Mouse (Mus musculus) brain, adult 10 weeks (tissue): ENCODE results near the gene Elovl2. TPM values are rescaled to one million over a fixed set of nuclear protein-coding genes. Genes with fewer than 3 reads are reported as not detected.

Experiments used
- polyA plus RNA-seq: library from polyadenylated mRNA; stranded (reverse); fragments of 350-450 nt; fragmentation: Illumina TruSeq; extraction: RNeasy Lipid Tissue Mini Kit (QIAGEN cat#74804); gene quantifications from one replicate; pipeline ENCODE4 v1.2.3, GENCODE M21; 2015; ENCODE audit warnings: low read depth, low replicate concordance

Gene Elovl2
- polyA plus RNA-seq, result 11.2 TPM

GRCm38 (mm10) chr13:41220304-41220834 is at the start of gene Elovl2:
Gene Elovl2, minus strand, starts transcription at chr13:41220405.

GRCm38 (mm10) chr13:41249538-41250317 is 29.5 kb upstream of the Elovl2 start, which contains the start of gene Smim13:
Gene Smim13, plus strand, starts transcription at chr13:41249844.

Other genes with a start within 250 kb of the Elovl2 start
- gene Pak1ip1, start 219.4 kb downstream of the Elovl2 start, polyA plus RNA-seq, result 63.2 TPM
- 128 TPM for gene Tmem14c, start 204.1 kb downstream of the Elovl2 start, polyA plus RNA-seq
- gene Mak, start 140.7 kb downstream of the Elovl2 start, polyA plus RNA-seq, result 2.2 TPM
- not detected for gene Gcm2, start 109.4 kb downstream of the Elovl2 start, polyA plus RNA-seq
- 0.22 TPM for gene Sycp2l, start 106.1 kb downstream of the Elovl2 start, polyA plus RNA-seq
- 138 TPM for gene Smim13, start 29.4 kb upstream of the Elovl2 start, polyA plus RNA-seq
- not detected for gene Gm17364, start 53.6 kb upstream of the Elovl2 start, polyA plus RNA-seq